Mouse (Mus musculus) forebrain, embryonic 13.5 days (tissue): Measurements from ENCODE around the gene Gpd1. TPM values are rescaled to one million over a fixed set of nuclear protein-coding genes. Genes with fewer than 3 reads are reported as not detected.
"Not testable (repeated sequence)": the region's sequence is repeated elsewhere in the genome, so short reads cannot be mapped to it uniquely, and the experiment has no call there.

Source experiments
- ATAC-seq: fragments of 200-750 bp; cut with Nextera tagmentation; 2 replicates; pipeline ENCODE4 v1.8.0; 2017
- H3K27ac ChIP-seq: fragments of 300-500 bp; sonication (generic); 2 replicates; pipeline ENCODE4 v1.5.1; 2015; ENCODE audit warnings: inconsistent platforms, mild to moderate bottlenecking, moderate library complexity
- H3K27me3 ChIP-seq: fragments of 300-500 bp; sonication (generic); 2 replicates; pipeline ENCODE4 v1.6.1; 2015; ENCODE audit warnings: mild to moderate bottlenecking, inconsistent platforms
- H3K36me3 ChIP-seq: fragments of 300-500 bp; sonication (generic); 2 replicates; pipeline ENCODE4 v1.6.1; 2015; ENCODE audit warnings: mild to moderate bottlenecking, inconsistent platforms; ENCODE audit not compliant: poor library complexity, severe bottlenecking
- H3K4me1 ChIP-seq: fragments of 300-500 bp; sonication (generic); 2 replicates; pipeline ENCODE4 v1.6.1; 2015; ENCODE audit warnings: inconsistent platforms
- H3K4me2 ChIP-seq: fragments of 300-500 bp; sonication (generic); 2 replicates; pipeline ENCODE4 v1.6.1; 2015; ENCODE audit warnings: inconsistent platforms, mild to moderate bottlenecking, moderate library complexity
- H3K4me3 ChIP-seq: fragments of 300-500 bp; sonication (generic); 2 replicates; pipeline ENCODE4 v1.5.1; 2015; ENCODE audit warnings: mild to moderate bottlenecking, inconsistent platforms
- H3K9ac ChIP-seq: fragments of 300-500 bp; sonication (generic); 2 replicates; pipeline ENCODE4 v1.6.1; 2015; ENCODE audit warnings: mild to moderate bottlenecking, inconsistent platforms
- H3K9me3 ChIP-seq: fragments of 300-500 bp; sonication (generic); replicated peaks from 2 replicates; pipeline ENCODE4 v1.6.1; 2016; ENCODE audit warnings: inconsistent platforms
- WGBS: fragments of 180-500 bp; shearing (Covaris S2); methylation state at CpG from one replicate; pipeline ENCODE4 v1.1.7; 2015; 5-methylcytosine and 5-hydroxymethylcytosine counted together
- polyA plus RNA-seq: library from polyadenylated mRNA; unstranded; fragments of >200 nt; fragmentation: Nextera tagmentation; extraction: Ambion mirVana; gene quantifications from 2 replicates; pipeline ENCODE4 v1.2.1, GENCODE M21; 2015

Gene Gpd1
- polyA plus RNA-seq, 1 experiment from 2014 or later = 1.2 TPM

DNA sequence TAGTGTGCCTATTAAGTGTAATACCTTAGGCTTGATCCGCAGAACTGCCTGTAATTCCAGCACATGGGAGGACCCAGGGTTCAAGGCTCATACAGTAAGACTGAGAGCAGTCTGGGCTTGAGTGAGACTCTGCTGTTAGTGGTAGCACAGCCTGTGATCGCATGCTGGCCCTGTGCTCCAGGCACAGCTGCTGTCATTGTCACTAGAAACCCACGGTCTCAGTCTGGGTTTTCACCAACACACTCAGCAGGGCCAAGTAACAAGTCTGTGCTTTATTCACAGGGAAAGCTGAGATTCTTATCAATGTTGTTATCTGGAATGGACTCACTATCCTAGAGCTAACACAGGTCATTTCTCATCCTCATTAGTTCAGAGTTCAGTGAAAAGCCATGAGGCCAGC lies 36.9 kb downstream of the Gpd1 start:
- H3K27me3 ChIP-seq = no peaks in the 10 kb centered on the region
- no peak overlapping the region for H3K9ac ChIP-seq
- 0 out of 2 replicates have a peak, but pooled peaks cover 4% of the 10 kb centered on the region for H3K9me3 ChIP-seq
- ATAC-seq = no peak
- H3K4me2 ChIP-seq = no peak overlapping the region
- no peaks in the 10 kb centered on the region for H3K4me1 ChIP-seq
- 83% methylated on average over 3 of the region's 3 CpGs for WGBS
- no peak overlapping the region; the same call in 1 of the 2 replicates for H3K27ac ChIP-seq
- peaks cover 9% of the 10 kb centered on the region for H3K36me3 ChIP-seq
- H3K4me3 ChIP-seq = no peak overlapping the region

DNA sequence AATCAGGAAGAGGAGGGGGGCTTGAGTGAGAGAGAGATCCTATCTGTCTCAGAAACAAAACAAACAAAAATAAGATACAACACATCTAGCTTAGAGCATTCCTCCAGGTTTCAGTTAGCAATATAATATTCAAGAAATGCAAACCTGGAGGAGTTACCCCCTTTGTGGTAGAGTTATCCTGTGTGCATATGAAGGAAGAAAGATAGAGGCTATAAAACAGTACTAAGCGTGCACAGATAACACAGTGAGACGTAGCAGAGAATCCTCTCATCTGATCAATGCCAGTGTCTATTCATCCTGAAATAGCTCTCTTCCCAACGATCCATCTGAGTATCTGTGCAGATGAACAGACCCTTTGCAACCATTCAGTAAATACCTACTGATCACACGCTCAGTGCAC lies 50.2 kb downstream of the Gpd1 start:
- Histone ChIP-seq H3K4me3 (no peak overlapping the region), H3K4me2 (no peak overlapping the region), H3K36me3 (peaks cover 16% of the 10 kb centered on the region), H3K27me3 (no peaks in the 10 kb centered on the region), H3K9me3 (no peaks in the 10 kb centered on the region), H3K27ac (no peak overlapping the region), H3K4me1 (peaks cover 16% of the 10 kb centered on the region), H3K9ac (no peak overlapping the region)
- ATAC-seq = no peak
- WGBS = 86% methylated on average over 4 of the region's 4 CpGs

DNA sequence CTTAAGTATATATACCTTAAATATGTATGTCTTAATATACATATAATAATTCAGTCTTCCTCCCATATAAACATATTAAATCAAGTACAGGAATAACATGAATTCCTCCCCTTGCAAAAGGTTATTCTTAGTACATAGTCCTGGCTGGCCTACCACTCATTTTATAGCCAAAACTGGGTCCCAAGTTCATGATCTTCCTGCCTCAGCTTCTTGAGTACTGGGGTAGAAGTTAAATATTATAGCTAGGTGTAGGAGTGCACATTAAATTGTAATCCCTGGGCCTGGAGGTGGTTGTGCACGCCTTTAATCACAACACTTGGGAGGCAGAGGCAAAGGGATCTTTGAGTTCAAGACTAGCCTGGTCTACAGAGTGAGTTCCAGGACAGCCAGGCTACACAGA lies 51.4 kb downstream of the Gpd1 start:
- no peaks in the 10 kb centered on the region for H3K27me3 ChIP-seq
- H3K9ac ChIP-seq = no peak overlapping the region
- no peaks in the 10 kb centered on the region for H3K9me3 ChIP-seq
- no peak overlapping the region for H3K4me3 ChIP-seq
- no peak for ATAC-seq
- H3K4me2 ChIP-seq = no peak overlapping the region
- H3K27ac ChIP-seq = no peak overlapping the region
- H3K36me3 ChIP-seq = peaks cover 16% of the 10 kb centered on the region
- WGBS = 87% methylated on average over 1 of the region's 1 CpGs
- H3K4me1 ChIP-seq = peaks cover 16% of the 10 kb centered on the region

- Histone ChIP-seq H3K9ac (peak overlapping the region; percentile 78), H3K4me1 (peaks cover 16% of the 10 kb centered on the region), H3K36me3 (0 out of 2 replicates have a peak, but pooled peaks cover 4% of the 10 kb centered on the region), H3K27me3 (no peaks in the 10 kb centered on the region), H3K27ac (no peak overlapping the region), H3K4me3 (peak overlapping the region; percentile 81), H3K4me2 (peak overlapping the region; percentile 70), H3K9me3 (no peaks in the 10 kb centered on the region)
- WGBS = 34% methylated on average over 5 of the region's 5 CpGs
- ATAC-seq = no peak
These were observed 53.7 kb downstream of the Gpd1 start for GRCm38 (mm10) chr15:99771004-99771500.

DNA sequence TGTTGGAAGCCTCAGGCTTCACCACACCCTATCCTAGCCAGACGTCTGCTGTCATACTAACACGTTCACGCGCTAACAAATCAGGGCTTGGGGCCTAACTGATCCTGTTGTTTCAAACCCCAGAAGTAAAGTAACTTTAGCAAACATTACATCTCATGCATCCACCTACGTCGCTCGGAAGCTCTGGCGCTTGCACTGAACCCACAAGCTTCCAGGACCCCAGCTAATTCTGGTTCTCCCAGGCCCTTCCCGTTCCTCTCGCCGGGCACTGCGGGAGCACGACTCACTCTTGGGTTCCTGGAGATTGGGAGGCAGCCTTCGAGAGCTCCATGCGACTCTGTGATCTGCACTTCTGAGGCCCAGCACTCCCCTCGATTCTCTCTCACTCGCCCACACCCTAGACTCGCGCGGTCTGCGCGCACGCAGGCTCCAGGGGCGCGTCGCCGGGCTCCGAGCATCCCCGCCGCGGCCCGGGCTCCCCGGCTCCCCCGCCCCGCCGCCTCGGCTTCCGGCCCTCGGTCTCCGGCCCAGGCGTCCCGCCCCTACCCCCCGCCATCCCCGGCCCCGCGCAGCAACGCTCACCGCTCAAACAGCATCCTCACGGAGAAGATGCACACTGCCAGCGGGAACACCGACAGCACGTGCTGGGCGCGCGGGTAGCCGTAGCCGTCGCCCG lies 54.4 kb downstream of the Gpd1 start:
- Histone ChIP-seq H3K4me3 (peak overlapping the region; percentile 81), H3K27ac (peak overlapping the region; percentile 93), H3K9ac (peak overlapping the region; percentile 78), H3K9me3 (no peaks in the 10 kb centered on the region), H3K36me3 (0 out of 2 replicates have a peak, but pooled peaks cover 3% of the 10 kb centered on the region), H3K4me1 (peaks cover 16% of the 10 kb centered on the region), H3K4me2 (peak overlapping the region; percentile 70), H3K27me3 (no peaks in the 10 kb centered on the region)
- WGBS = under 1% methylated on average over 56 of the region's 59 CpGs
- peak; percentile 85 for ATAC-seq

DNA sequence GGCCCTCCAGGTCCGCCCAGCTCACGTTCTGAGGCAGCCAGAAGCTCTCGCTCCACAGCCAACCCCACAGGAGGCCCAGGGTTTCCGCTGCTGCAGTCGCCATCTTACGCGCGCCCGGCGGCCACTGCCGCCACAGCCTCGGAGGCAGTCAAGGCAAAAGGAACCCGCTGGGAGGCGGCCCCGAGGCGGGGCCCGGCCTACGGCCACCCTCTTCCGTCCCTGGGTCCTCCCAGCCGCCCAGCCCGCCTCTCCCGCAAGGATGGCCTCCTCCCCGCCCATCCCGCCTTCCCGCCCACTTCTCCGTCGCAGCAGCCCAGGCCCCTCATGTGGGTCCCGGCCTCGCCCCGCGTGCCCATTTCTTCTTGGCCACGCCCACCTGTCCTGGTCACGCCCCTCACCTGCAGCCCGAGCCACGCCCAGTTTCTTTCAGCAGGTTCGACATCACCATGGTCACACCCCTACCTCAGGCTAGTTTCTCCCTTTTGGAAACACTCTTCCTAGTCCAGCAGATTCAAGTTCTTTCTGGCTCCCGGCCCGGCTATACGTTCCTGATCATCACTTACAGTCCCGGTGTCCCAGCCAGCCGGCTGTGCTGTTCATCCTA lies 55.1 kb downstream of the Gpd1 start:
- peak overlapping the region; percentile 93 for H3K27ac ChIP-seq
- peak; percentile 92 for ATAC-seq
- WGBS = 0% methylated on average over 34 of the region's 41 CpGs
- no peaks in the 10 kb centered on the region for H3K27me3 ChIP-seq
- peak overlapping the region; percentile 78 for H3K9ac ChIP-seq
- H3K9me3 ChIP-seq = no peaks in the 10 kb centered on the region
- H3K4me1 ChIP-seq = peaks cover 16% of the 10 kb centered on the region
- no peaks in the 10 kb centered on the region for H3K36me3 ChIP-seq
- H3K4me3 ChIP-seq = peak overlapping the region; percentile 81
- peak overlapping the region; percentile 70 for H3K4me2 ChIP-seq

GRCm38 (mm10) chr15:99772881-99772924 lies 55.4 kb downstream of the Gpd1 start, which contains the start of gene Cers5:
Gene Cers5, minus strand, starts transcription at chr15:99772885.
- H3K27me3 ChIP-seq, H3K36me3 ChIP-seq, ATAC-seq, H3K9me3 ChIP-seq: not testable (repeated sequence)
- peak within 1 kb of the TSS; percentile 78 for H3K9ac ChIP-seq
- H3K4me3 ChIP-seq = peak within 1 kb of the TSS; percentile 81
- peak within 1 kb of the TSS; percentile 70 for H3K4me2 ChIP-seq
- H3K27ac ChIP-seq = peak within 1 kb of the TSS; percentile 93
- peaks cover 16% of the 10 kb centered on the region for H3K4me1 ChIP-seq

DNA sequence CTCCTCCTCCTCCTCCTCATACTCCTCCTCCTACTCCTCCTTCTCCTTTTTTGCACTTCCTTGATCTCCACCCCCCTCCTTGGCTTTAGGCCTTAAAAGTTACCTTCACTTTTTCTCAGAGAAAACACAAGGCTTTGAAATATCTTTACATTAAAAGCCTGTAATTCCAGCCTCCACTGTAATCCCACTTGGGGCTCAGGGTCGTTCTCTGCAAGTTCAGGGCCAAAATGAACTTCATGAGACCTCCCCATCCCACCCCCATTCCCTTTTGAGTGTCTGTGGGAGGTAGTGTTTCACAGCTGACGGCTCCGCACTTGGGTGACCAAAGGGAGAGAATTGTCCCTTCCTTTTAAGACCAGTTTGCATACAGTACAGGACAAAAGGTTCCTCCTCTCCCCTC lies 55.6 kb downstream of the Gpd1 start:
- Histone ChIP-seq H3K27ac (no peak overlapping the region), H3K4me1 (peaks cover 16% of the 10 kb centered on the region), H3K27me3 (no peaks in the 10 kb centered on the region), H3K4me2 (peak overlapping the region; percentile 70), H3K9me3 (no peaks in the 10 kb centered on the region), H3K4me3 (no peak overlapping the region), H3K36me3 (no peaks in the 10 kb centered on the region), H3K9ac (no peak overlapping the region)
- 31% methylated on average over 3 of the region's 3 CpGs for WGBS
- no peak for ATAC-seq

Other genes with a start within 250 kb of the Gpd1 start
- 24.7 and 25.4 TPM in 2 replicates for gene Bcdin3d, start 242.8 kb upstream of the Gpd1 start, polyA plus RNA-seq
- 5.5 and 8.1 TPM in 2 replicates for gene Faim2, start 189.3 kb upstream of the Gpd1 start, polyA plus RNA-seq
- gene Aqp2, start 138.5 kb upstream of the Gpd1 start, polyA plus RNA-seq = not detected in 2 replicates
- gene Aqp5, start 126.7 kb upstream of the Gpd1 start, polyA plus RNA-seq = 0.14 and 0.25 TPM in 2 replicates
- not detected in 2 replicates for gene Aqp6, start 116.1 kb upstream of the Gpd1 start, polyA plus RNA-seq
- gene Racgap1, start 65.9 kb upstream of the Gpd1 start, polyA plus RNA-seq = 182 and 189 TPM in 2 replicates
- gene Asic1, start 47.1 kb upstream of the Gpd1 start, polyA plus RNA-seq = 15.1 and 17.0 TPM in 2 replicates
- 118 and 130 TPM in 2 replicates for gene Smarcd1, start 15.4 kb upstream of the Gpd1 start, polyA plus RNA-seq
- gene Gm17349, start 12.0 kb upstream of the Gpd1 start, polyA plus RNA-seq = not detected in 2 replicates
- gene Cox14, start 8.1 kb downstream of the Gpd1 start, polyA plus RNA-seq = 177 and 190 TPM in 2 replicates
- gene Cers5, start 55.4 kb downstream of the Gpd1 start, polyA plus RNA-seq = 62.6 and 67.2 TPM in 2 replicates
- 33.5 and 37.5 TPM in 2 replicates for gene Lima1, start 157.9 kb downstream of the Gpd1 start, polyA plus RNA-seq
- gene Fam186a, start 249.5 kb downstream of the Gpd1 start, polyA plus RNA-seq = not detected in 2 replicates